Mouse (Mus musculus) spleen, adult 2 months (tissue): Measurements from ENCODE around the gene Ikbip.

Experiments used
- CTCF ChIP-seq: fragments of 200-500 bp; IDR thresholded peaks from 2 replicates; pipeline ENCODE4 v1.5.1; 2011; ENCODE audit warnings: mild to moderate bottlenecking, inconsistent platforms; ENCODE audit not compliant: insufficient read depth, insufficient read length, insufficient replicate concordance; ENCODE audit errors: extremely low read depth
- POLR2A ChIP-seq: fragments of 200-500 bp; IDR thresholded peaks from 2 replicates; pipeline ENCODE4 v1.6.1; 2011; ENCODE audit warnings: low read depth, low read length, inconsistent platforms

DNA sequence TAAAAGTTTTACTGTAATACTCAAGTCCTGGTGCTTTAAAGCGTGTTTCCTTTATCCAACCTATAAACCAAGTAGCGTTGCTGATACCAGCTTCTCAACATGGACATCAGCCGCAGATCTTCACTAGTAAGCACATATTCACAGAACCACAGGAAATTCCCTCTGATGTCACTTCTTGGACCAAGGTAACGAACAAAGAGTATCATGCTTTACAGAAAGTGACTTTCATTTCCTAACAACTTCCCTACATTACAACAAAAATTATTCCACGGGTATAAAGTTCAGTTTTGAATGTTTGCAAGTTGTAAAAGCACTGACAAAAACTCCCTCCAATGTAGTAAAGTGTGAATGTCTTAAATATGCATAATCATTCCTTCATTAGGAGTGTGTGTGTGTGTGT, 2.2 kb upstream of the Ikbip start:
- TF ChIP-seq POLR2A (no peak), CTCF (no peak)
